Mouse (Mus musculus) central nervous system, embryonic 14 days (tissue): Measurements from ENCODE around the gene Gm11565. TPM values are rescaled to one million over a fixed set of nuclear protein-coding genes. Genes with fewer than 3 reads are reported as not detected.

Experiments
- polyA plus RNA-seq: library from polyadenylated mRNA; depleted of rRNA; stranded (reverse); fragments of >200 nt; gene quantifications from 2 replicates; pipeline ENCODE4 v1.2.3, GENCODE M21; 2012; rRNA removed

The Gm11565 gene
- not detected in 2 replicates for polyA plus RNA-seq

DNA sequence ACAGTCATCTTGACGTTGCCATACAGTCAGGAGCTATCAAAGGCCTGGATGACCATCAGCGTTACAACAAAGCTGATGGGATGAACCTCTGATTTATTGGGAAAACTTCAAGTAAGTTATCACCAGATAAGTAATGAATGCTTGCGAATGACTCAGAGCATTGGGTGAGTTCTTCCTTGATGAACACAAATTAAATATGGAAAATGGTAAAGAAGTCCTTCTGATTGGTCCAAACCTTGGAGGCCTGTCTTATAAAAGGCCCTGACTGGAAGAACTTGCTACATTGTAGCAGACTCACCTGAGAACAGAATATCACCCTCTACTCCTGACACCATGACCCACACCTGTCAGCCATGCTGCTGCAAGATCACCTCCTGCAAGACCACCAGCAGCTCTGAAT lies at the start of gene Gm11565:
Gene Gm11565, plus strand, starts transcription at position 301 of the 400 bp plus-strand sequence.

DNA sequence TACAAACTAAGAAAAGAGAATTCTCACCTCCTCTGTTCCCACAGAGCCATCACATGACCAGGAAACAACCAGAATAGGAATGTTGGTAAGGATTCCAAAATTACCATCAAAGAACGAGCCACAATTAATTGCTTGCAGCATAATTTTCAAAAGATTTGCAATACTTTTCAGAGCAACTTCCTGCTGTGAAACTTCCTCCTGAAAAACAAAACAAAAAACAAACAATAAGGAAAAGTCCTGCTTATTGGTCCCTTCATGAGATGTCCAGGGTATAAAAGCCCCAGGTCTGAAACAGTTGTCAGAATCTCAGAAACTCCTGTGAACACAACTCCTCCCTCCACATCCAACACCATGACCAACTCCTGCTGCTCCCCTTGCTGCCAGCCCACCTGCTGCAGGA lies 41.5 kb upstream of the Gm11565 start, which contains the start of gene Krtap9-1:
Gene Krtap9-1, plus strand, starts transcription at position 301 of the 400 bp plus-strand sequence.

DNA sequence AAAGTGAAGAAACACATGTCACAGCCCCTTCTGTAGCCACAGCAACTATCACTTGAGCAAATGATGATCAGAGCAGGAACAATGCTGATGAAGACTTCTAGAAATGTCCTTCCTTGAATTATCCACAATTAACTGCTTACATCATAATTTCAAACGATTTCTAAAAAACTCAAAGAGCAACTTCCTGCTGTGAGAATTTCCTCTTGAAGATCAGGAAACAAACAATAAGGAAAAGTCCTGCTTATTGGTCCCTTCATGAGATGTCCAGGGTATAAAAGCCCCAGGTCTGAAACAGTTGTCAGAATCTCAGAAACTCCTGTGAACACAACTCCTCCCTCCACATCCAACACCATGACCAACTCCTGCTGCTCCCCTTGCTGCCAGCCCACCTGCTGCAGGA lies 35.7 kb upstream of the Gm11565 start, which contains the start of gene Gm11567:
Gene Gm11567, plus strand, starts transcription at position 301 of the 400 bp plus-strand sequence.

DNA sequence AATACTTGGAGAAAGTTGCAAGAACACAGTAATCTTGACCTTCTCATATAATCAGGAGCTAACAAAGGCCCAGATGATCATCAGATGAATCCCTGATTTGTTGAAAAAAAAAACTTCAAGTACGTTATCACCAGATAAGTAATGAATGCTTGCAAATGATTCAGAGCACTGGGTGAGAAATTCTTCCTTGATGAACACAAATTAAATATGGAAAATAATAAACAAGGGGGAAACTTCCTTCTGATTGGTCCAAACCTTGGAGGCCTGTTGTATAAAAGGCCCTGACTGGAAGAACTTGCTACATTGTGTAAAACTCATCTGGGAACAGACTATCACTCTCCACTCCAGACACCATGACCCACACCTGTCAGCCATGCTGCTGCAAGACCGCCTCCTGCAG lies 6.9 kb upstream of the Gm11565 start, which contains the start of gene Krtap31-1:
Gene Krtap31-1, plus strand, starts transcription at position 301 of the 400 bp plus-strand sequence.

DNA sequence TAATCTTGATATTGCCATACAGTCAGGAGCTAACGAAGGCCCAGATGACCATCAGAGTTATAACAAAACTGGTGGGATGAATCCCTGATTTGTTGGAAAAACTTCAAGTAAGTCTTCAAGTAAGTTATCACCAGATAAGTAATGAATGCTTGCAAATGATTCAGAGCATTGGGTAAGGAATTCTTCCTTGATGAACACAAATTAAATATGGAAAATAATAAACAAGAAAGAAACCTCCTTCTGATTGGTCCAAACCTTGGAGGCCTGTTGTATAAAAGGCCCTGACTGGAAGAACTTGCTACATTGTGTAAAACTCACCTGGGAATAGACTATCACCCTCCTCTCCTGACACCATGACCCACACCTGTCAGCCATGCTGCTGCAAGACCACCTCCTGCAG lies 21.4 kb downstream of the Gm11565 start, which contains the start of gene Krtap31-2:
Gene Krtap31-2, plus strand, starts transcription at position 301 of the 400 bp plus-strand sequence.

DNA sequence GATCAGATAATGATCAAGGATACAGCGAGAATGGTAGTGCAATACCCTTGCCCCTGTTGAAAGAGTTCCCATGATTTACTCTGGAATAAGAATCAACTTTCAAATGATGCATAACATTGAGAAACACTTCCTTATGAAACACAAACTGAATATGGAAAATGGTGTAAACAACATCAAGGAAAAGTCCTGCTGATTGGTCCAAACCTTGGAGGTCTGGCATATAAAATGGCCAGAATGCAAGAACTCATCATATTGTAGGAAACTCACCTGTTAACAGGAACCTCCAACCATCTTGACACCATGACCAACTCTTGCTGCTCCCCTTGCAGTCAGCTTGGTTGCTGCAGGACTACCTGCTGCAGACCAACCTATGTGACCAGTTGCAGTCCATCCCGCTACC lies 33.6 kb downstream of the Gm11565 start, which contains the start of gene Krtap9-5:
Gene Krtap9-5, plus strand, starts transcription at position 301 of the 400 bp plus-strand sequence.

Other genes with a start within 250 kb of the Gm11565 start
- not detected in 2 replicates for gene Krtap4-6, start 248.8 kb upstream of the Gm11565 start, polyA plus RNA-seq
- not detected in 2 replicates for gene Gm14190, start 224.0 kb upstream of the Gm11565 start, polyA plus RNA-seq
- gene Gm14180, start 180.5 kb upstream of the Gm11565 start, polyA plus RNA-seq = not detected in 2 replicates
- not detected in 2 replicates for gene Gm11595, start 141.8 kb upstream of the Gm11565 start, polyA plus RNA-seq
- not detected in 2 replicates for gene Krtap4-8, start 134.0 kb upstream of the Gm11565 start, polyA plus RNA-seq
- not detected in 2 replicates for gene Krtap4-9, start 129.6 kb upstream of the Gm11565 start, polyA plus RNA-seq
- not detected in 2 replicates for gene Gm11596, start 121.3 kb upstream of the Gm11565 start, polyA plus RNA-seq
- not detected in 2 replicates for gene Gm11569, start 115.8 kb upstream of the Gm11565 start, polyA plus RNA-seq
- gene Gm11554, start 110.3 kb upstream of the Gm11565 start, polyA plus RNA-seq = not detected in 2 replicates
- gene Krtap4-13, start 104.9 kb upstream of the Gm11565 start, polyA plus RNA-seq = not detected in 2 replicates
- not detected in 2 replicates for gene Gm11564, start 99.1 kb upstream of the Gm11565 start, polyA plus RNA-seq
- not detected in 2 replicates for gene 2300003K06Rik, start 76.7 kb upstream of the Gm11565 start, polyA plus RNA-seq
- not detected in 2 replicates for gene Krtap4-16, start 63.1 kb upstream of the Gm11565 start, polyA plus RNA-seq
- gene Gm11568, start 56.8 kb upstream of the Gm11565 start, polyA plus RNA-seq = not detected in 2 replicates
- not detected in 2 replicates for gene Gm11559, start 50.3 kb upstream of the Gm11565 start, polyA plus RNA-seq
- not detected in 2 replicates for gene Krtap9-1, start 41.4 kb upstream of the Gm11565 start, polyA plus RNA-seq
- not detected in 2 replicates for gene Gm11567, start 35.6 kb upstream of the Gm11565 start, polyA plus RNA-seq
- gene Krtap31-1, start 6.8 kb upstream of the Gm11565 start, polyA plus RNA-seq = not detected in 2 replicates
- gene Krtap31-2, start 21.5 kb downstream of the Gm11565 start, polyA plus RNA-seq = not detected in 2 replicates
- gene Krtap9-5, start 33.7 kb downstream of the Gm11565 start, polyA plus RNA-seq = not detected in 2 replicates
- not detected in 2 replicates for gene Krtap29-1, start 64.3 kb downstream of the Gm11565 start, polyA plus RNA-seq
- not detected in 2 replicates for gene Krtap16-1, start 71.8 kb downstream of the Gm11565 start, polyA plus RNA-seq
- gene Krtap17-1, start 79.2 kb downstream of the Gm11565 start, polyA plus RNA-seq = 0.29 and 0.34 TPM in 2 replicates
- not detected in 2 replicates for gene Krt33a, start 101.5 kb downstream of the Gm11565 start, polyA plus RNA-seq
- 0.16 TPM in 1 of 2 replicates, not detected in the other for gene Krt33b, start 115.1 kb downstream of the Gm11565 start, polyA plus RNA-seq
- not detected in 2 replicates for gene Krt34, start 126.8 kb downstream of the Gm11565 start, polyA plus RNA-seq
- not detected in 2 replicates for gene Krt31, start 135.8 kb downstream of the Gm11565 start, polyA plus RNA-seq
- gene Krt32, start 173.5 kb downstream of the Gm11565 start, polyA plus RNA-seq = not detected in 2 replicates
- gene Krt35, start 181.5 kb downstream of the Gm11565 start, polyA plus RNA-seq = not detected in 2 replicates
- not detected in 2 replicates for gene Krt36, start 190.9 kb downstream of the Gm11565 start, polyA plus RNA-seq
- gene Krt13, start 206.8 kb downstream of the Gm11565 start, polyA plus RNA-seq = 0.11 TPM in 1 of 2 replicates, not detected in the other
- 2.6 and 33.5 TPM in 2 replicates for gene Krt15, start 221.2 kb downstream of the Gm11565 start, polyA plus RNA-seq
- gene Krt19, start 233.9 kb downstream of the Gm11565 start, polyA plus RNA-seq = 1.3 and 12.8 TPM in 2 replicates